Mouse (Mus musculus) neural tube, embryonic 14.5 days (tissue): ENCODE measurements at regions not wholly inside any gene's neighbourhood (a gene's known extent, or its start where the extent isn't known, plus 50 kb on each side); places are given as distances from the start of the nearest gene placed in this dataset.
"Not testable (repeated sequence)": the region's sequence is repeated elsewhere in the genome, so short reads cannot be mapped to it uniquely, and the experiment has no call there.

Experiments used
- ATAC-seq: fragments of 200-750 bp; cut with Nextera tagmentation; 2 replicates; pipeline ENCODE4 v1.8.0; 2017; ENCODE audit warnings: low read depth, mild to moderate bottlenecking, moderate TSS enrichment, moderate library complexity
- H3K27ac ChIP-seq: fragments of 300-500 bp; sonication (generic); 2 replicates; pipeline ENCODE4 v1.5.1; 2014; ENCODE audit warnings: low read depth, mild to moderate bottlenecking, control low read depth, low read length, moderate library complexity, mixed read lengths
- H3K27me3 ChIP-seq: fragments of 300-500 bp; sonication (generic); 2 replicates; pipeline ENCODE4 v1.6.1; 2014; ENCODE audit warnings: low read length; ENCODE audit not compliant: control insufficient read depth, insufficient read depth
- H3K36me3 ChIP-seq: fragments of 300-500 bp; sonication (generic); 2 replicates; pipeline ENCODE4 v1.6.1; 2014; ENCODE audit warnings: low read length, mixed read lengths; ENCODE audit not compliant: control insufficient read depth, insufficient read depth
- H3K4me1 ChIP-seq: fragments of 300-500 bp; sonication (generic); 2 replicates; pipeline ENCODE4 v1.6.1; 2014; ENCODE audit warnings: low read length; ENCODE audit not compliant: control insufficient read depth, insufficient read depth
- H3K4me2 ChIP-seq: fragments of 300-500 bp; sonication (generic); 2 replicates; pipeline ENCODE4 v1.6.1; 2014; ENCODE audit warnings: mild to moderate bottlenecking, low read depth, low read length, control low read depth
- H3K4me3 ChIP-seq: fragments of 300-500 bp; sonication (generic); 2 replicates; pipeline ENCODE4 v1.5.1; 2014; ENCODE audit warnings: low read depth, low read length, control low read depth, mixed read lengths
- H3K9ac ChIP-seq: fragments of 300-500 bp; sonication (generic); replicated peaks from 2 replicates; pipeline ENCODE4 v1.6.1; 2014; ENCODE audit warnings: low read depth, mild to moderate bottlenecking, control low read depth, low read length, mixed read lengths
- H3K9me3 ChIP-seq: fragments of 300-500 bp; sonication (generic); 2 replicates; pipeline ENCODE4 v1.6.1; 2016; ENCODE audit warnings: low read length; ENCODE audit not compliant: control insufficient read depth
- WGBS: fragments of 180-500 bp; shearing (Covaris S2); extraction: QIAGEN DNeasy Blood & Tissue Kit; methylation state at CpG from one replicate; pipeline ENCODE4 v1.1.7; 2014; 5-methylcytosine and 5-hydroxymethylcytosine counted together

- ATAC-seq, result no peak
Measured at GRCm38 (mm10) chr2:17855566-17856264, 124.5 kb upstream of the Nebl start.

DNA sequence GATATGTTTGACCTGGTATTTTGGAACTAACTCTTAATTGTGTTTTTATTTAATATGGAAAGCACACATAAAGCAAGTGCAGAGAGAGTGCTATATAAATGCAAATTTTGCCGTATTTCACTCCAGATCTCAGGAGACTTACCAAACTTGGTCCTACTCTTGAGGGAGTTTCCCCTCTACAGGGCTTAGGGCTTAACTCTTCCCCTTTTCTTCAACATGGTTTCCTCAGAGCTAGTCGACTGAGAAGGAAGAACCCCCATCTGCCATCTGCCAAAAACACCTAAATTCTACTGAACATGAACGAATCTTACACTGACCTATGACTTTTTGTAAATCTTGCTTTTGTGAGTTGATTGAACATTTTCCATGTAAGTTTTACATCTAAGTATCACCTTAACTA is 122.8 kb upstream of the Nebl start:
- 41% methylated on average over 3 of the region's 3 CpGs for WGBS
- H3K9ac ChIP-seq, result no peak overlapping the region
- no peaks in the 10 kb centered on the region for H3K36me3 ChIP-seq
- no peak overlapping the region for H3K27ac ChIP-seq
- no peak overlapping the region for H3K4me2 ChIP-seq
- no peak for ATAC-seq
- H3K9me3 ChIP-seq, result no peaks in the 10 kb centered on the region
- H3K4me1 ChIP-seq, result no peaks in the 10 kb centered on the region
- H3K27me3 ChIP-seq, result no peaks in the 10 kb centered on the region
- no peak overlapping the region for H3K4me3 ChIP-seq

More at GRCm38 (mm10) chr2:17855566-17856264, 124.5 kb upstream of the Nebl start:
- H3K4me2 ChIP-seq, result no peak overlapping the region
- H3K36me3 ChIP-seq, result no peaks in the 10 kb centered on the region
- H3K9me3 ChIP-seq, result no peaks in the 10 kb centered on the region
- H3K9ac ChIP-seq, result no peak overlapping the region
- no peak overlapping the region for H3K4me3 ChIP-seq
- H3K27ac ChIP-seq, result no peak overlapping the region
- WGBS, result 91% methylated on average over 11 of the region's 11 CpGs
- no peaks in the 10 kb centered on the region for H3K4me1 ChIP-seq
- no peaks in the 10 kb centered on the region for H3K27me3 ChIP-seq

GRCm38 (mm10) chr2:17853500-17854011 is 122.3 kb upstream of the Nebl start:
- Histone ChIP-seq H3K27ac (no peak overlapping the region), H3K4me2 (no peak overlapping the region; the same call in 1 of the 2 replicates), H3K9ac (no peak overlapping the region), H3K4me3 (no peak overlapping the region), H3K27me3 (no peaks in the 10 kb centered on the region), H3K9me3 (no peaks in the 10 kb centered on the region), H3K4me1 (no peaks in the 10 kb centered on the region), H3K36me3 (no peaks in the 10 kb centered on the region)
- 23% methylated on average over 11 of the region's 11 CpGs for WGBS
- peak; percentile 52; the same call in 1 of the 2 replicates for ATAC-seq

GRCm38 (mm10) chr2:17852740-17853499 is 121.7 kb upstream of the Nebl start:
- Histone ChIP-seq H3K4me3 (no peak overlapping the region), H3K4me2 (peak overlapping the region; percentile 25; the same call in 1 of the 2 replicates), H3K27me3 (no peaks in the 10 kb centered on the region), H3K9me3 (no peaks in the 10 kb centered on the region), H3K27ac (no peak overlapping the region), H3K36me3 (no peaks in the 10 kb centered on the region), H3K4me1 (no peaks in the 10 kb centered on the region), H3K9ac (no peak overlapping the region)
- ATAC-seq, result peak; percentile 52
- WGBS, result 3% methylated on average over 16 of the region's 16 CpGs

DNA sequence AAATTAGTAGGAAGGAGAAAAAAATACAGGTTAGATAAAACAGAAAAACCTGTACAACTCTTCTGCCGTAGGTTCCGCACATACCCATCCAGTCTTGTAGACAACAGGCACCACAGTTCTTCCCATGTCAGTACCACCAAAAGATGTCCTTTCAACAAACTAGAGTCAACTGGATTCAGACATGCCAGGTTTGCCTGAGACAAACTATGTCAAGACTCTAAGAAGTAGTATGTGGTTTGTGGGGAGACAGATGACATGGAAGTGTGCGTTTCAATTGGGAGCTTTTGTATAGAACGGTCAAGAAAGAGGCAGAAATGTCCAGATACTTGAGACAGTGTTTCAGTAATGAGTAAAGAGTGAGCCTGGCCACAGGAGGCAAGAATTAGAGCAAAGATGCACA is 119.5 kb upstream of the Nebl start:
- WGBS, result 94% methylated on average over 4 of the region's 4 CpGs
- H3K9ac ChIP-seq, result no peak overlapping the region
- no peaks in the 10 kb centered on the region for H3K9me3 ChIP-seq
- H3K4me1 ChIP-seq, result no peaks in the 10 kb centered on the region
- H3K27ac ChIP-seq, result no peak overlapping the region
- no peak for ATAC-seq
- no peak overlapping the region for H3K4me2 ChIP-seq
- H3K4me3 ChIP-seq, result no peak overlapping the region
- H3K27me3 ChIP-seq, result no peaks in the 10 kb centered on the region
- no peaks in the 10 kb centered on the region for H3K36me3 ChIP-seq

- no peak for ATAC-seq
- H3K27me3 ChIP-seq, result no peaks in the 10 kb centered on the region
- H3K9me3 ChIP-seq, result no peaks in the 10 kb centered on the region
- no peaks in the 10 kb centered on the region for H3K4me1 ChIP-seq
- no peaks in the 10 kb centered on the region for H3K36me3 ChIP-seq
- H3K4me2 ChIP-seq, result no peak overlapping the region
- no peak overlapping the region for H3K9ac ChIP-seq
- H3K27ac ChIP-seq, result no peak overlapping the region
- 30% methylated on average over 4 of the region's 4 CpGs for WGBS
- no peak overlapping the region for H3K4me3 ChIP-seq
Measured at GRCm38 (mm10) chr2:17849267-17849666, 118.0 kb upstream of the Nebl start.

GRCm38 (mm10) chr2:17845447-17846092 is 114.3 kb upstream of the Nebl start:
- H3K36me3 ChIP-seq, H3K9ac ChIP-seq, H3K9me3 ChIP-seq, H3K27me3 ChIP-seq, H3K27ac ChIP-seq, ATAC-seq, H3K4me1 ChIP-seq, H3K4me3 ChIP-seq, H3K4me2 ChIP-seq: not testable (repeated sequence)
- 87% methylated on average over 5 of the region's 7 CpGs for WGBS

GRCm38 (mm10) chr2:17844662-17845446 is 113.6 kb upstream of the Nebl start:
- H3K4me1 ChIP-seq, result no peaks in the 10 kb centered on the region
- H3K27ac ChIP-seq, result no peak overlapping the region
- H3K4me3 ChIP-seq, result no peak overlapping the region
- WGBS, result 81% methylated on average over 8 of the region's 8 CpGs
- H3K36me3 ChIP-seq, result no peaks in the 10 kb centered on the region
- no peak overlapping the region for H3K9ac ChIP-seq
- no peak; the same call in 1 of the 2 replicates for ATAC-seq
- H3K9me3 ChIP-seq, result no peaks in the 10 kb centered on the region
- no peak overlapping the region for H3K4me2 ChIP-seq
- H3K27me3 ChIP-seq, result no peaks in the 10 kb centered on the region
